Comparison of ENCODE assay signal across 13 mouse cellular contexts in genomic region chr1:156722089-156722488, GRCm38 (mm10).
"Had no signal": no experiment of that assay in that cellular context is flagged by ENCODE, and none has a peak within 500 bp of the region (broad histone marks: within the 10 kb centered on the region; RNA-seq: fewer than 3 reads in every experiment).

No protein-coding gene starts in this region.

- H3K36me3 ChIP-seq: limb, embryonic 15.5 days; neural tube, embryonic 15.5 days; stomach, embryonic 15.5 days had no signal

- H3K27me3 ChIP-seq: stomach, embryonic 15.5 days had no signal

- H3K9me3 ChIP-seq: limb, embryonic 15.5 days; neural tube, embryonic 15.5 days; stomach, embryonic 15.5 days had no signal

- ATAC-seq: intestine, postnatal 0 days; lung, postnatal 0 days had no signal

- H3K4me3 ChIP-seq: limb, embryonic 15.5 days; neural tube, embryonic 15.5 days; stomach, embryonic 15.5 days had no signal

- H3K4me2 ChIP-seq: limb, embryonic 15.5 days; midbrain, embryonic 11.5 days; neural tube, embryonic 15.5 days; stomach, embryonic 15.5 days had no signal

- H3K9ac ChIP-seq: limb, embryonic 15.5 days; neural tube, embryonic 15.5 days; stomach, embryonic 15.5 days had no signal

- H3K27ac ChIP-seq: limb, embryonic 15.5 days; neural tube, embryonic 15.5 days; stomach, embryonic 15.5 days had no signal

- DNase-seq: kidney, adult 8-10 months; kidney, postnatal 25 days; lung, adult 2 months; lung, postnatal 36 days; right cerebral cortex, postnatal 4 days; thymus, adult 2 months; thymus, postnatal 36 days had no signal
